Mouse (Mus musculus): ENCODE measurements around the gene Psmg4. TPM values are rescaled to one million over a fixed set of nuclear protein-coding genes. Genes with fewer than 3 reads are reported as not detected.

The Psmg4 gene
- 50.5 TPM for polyA plus RNA-seq (2014; fragmentation: Illumina TruSeq; extraction: RNeasy Lipid Tissue Mini Kit (QIAGEN cat#74804); ENCODE audit: insufficient read depth, low read depth, low replicate concordance)

DNA sequence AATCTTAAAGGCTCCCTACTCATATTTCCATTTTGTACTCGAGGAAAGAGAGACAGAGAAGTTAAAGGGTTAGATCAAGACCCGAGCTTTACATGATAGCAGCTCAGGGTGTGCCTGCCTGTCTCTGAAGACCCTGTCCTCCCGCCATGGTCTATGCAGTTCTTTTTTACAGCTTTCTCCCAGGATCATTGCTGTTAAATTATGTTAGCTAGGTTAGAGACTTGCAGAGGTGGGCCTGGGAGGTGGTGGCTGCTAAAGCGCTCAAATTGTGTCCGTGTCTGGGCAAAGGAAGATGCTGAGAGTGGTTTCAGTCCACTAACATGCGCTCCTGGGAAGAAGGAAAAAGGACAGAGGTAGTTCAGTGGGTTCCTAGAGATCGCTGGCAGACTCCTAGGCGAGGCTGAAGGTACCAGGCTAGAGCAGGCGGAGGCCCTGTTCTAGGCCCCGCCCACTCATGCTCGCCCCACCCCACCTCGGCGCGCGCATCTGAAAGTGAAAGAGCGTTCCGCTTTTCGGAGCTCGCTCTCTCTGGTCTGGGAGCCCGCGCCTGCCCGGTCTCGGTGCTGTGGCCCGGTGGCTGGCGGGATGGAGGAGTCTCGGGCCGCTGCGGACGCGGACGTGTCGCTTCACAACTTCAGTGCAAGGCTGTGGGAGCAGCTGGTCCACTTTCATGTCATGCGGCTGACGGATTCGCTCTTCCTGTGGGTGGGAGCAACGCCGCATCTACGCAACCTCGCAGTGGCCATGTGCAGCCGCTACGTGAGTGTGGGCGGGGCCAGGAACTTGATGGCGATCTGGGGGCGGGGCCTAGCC lies at the start of gene Psmg4:
Psmg4 (plus strand) TSS at position 474 of the 813 bp plus-strand sequence.

DNA sequence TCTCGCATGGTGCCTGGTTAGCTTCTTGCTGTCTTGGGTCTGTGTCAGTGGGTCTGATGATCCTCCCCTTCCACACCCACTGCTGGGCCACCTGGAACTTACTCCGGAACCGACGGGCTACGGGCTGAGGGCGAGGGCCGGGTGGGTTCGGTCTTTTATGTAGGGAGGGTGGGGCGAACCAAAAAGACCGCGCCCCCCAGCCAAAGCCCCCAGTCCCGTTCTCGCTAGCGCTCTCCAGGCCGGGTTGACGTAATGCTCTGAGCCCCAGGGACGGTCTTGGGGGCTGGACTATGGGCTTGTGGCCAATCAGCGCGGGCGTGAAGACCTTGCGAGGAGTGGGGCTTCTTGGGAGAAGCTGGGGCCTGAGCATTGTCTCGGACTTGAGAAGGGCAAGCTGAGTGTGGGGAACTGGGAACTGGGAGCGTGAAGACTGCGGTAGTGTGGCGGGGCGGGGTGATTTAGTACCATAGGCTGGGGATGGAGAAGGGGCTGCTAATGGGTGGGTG lies 32.5 kb upstream of the Psmg4 start, which contains the start of gene Tubb2b:
Tubb2b (minus strand) TSS at position 241 of the 506 bp plus-strand sequence.

Other genes with a start within 250 kb of the Psmg4 start
- gene Nqo2, start 198.3 kb upstream of the Psmg4 start, polyA plus RNA-seq (2014; fragmentation: Illumina TruSeq; extraction: RNeasy Lipid Tissue Mini Kit (QIAGEN cat#74804); ENCODE audit: insufficient read depth, low read depth, low replicate concordance), result 18.2 TPM
- 11.4 TPM for gene Ripk1, start 160.6 kb upstream of the Psmg4 start, polyA plus RNA-seq (2014; fragmentation: Illumina TruSeq; extraction: RNeasy Lipid Tissue Mini Kit (QIAGEN cat#74804); ENCODE audit: insufficient read depth, low read depth, low replicate concordance)
- 205 TPM for gene Serpinb6a, start 160.2 kb upstream of the Psmg4 start, polyA plus RNA-seq (2014; fragmentation: Illumina TruSeq; extraction: RNeasy Lipid Tissue Mini Kit (QIAGEN cat#74804); ENCODE audit: insufficient read depth, low read depth, low replicate concordance)
- 45.4 TPM for gene Bphl, start 125.4 kb upstream of the Psmg4 start, polyA plus RNA-seq (2014; fragmentation: Illumina TruSeq; extraction: RNeasy Lipid Tissue Mini Kit (QIAGEN cat#74804); ENCODE audit: insufficient read depth, low read depth, low replicate concordance)
- gene Tubb2a, start 85.0 kb upstream of the Psmg4 start, polyA plus RNA-seq (2014; fragmentation: Illumina TruSeq; extraction: RNeasy Lipid Tissue Mini Kit (QIAGEN cat#74804); ENCODE audit: insufficient read depth, low read depth, low replicate concordance), result 89.3 TPM
- 4.9 TPM for gene Tubb2b, start 32.5 kb upstream of the Psmg4 start, polyA plus RNA-seq (2014; fragmentation: Illumina TruSeq; extraction: RNeasy Lipid Tissue Mini Kit (QIAGEN cat#74804); ENCODE audit: insufficient read depth, low read depth, low replicate concordance)
- gene Slc22a23, start 182.2 kb downstream of the Psmg4 start, polyA plus RNA-seq (2014; fragmentation: Illumina TruSeq; extraction: RNeasy Lipid Tissue Mini Kit (QIAGEN cat#74804); ENCODE audit: insufficient read depth, low read depth, low replicate concordance), result 13.4 TPM

All from lung, adult 10 weeks (tissue).